Mouse (Mus musculus) cortical plate, adult 2 months (tissue): ENCODE data around the gene Efcc1. TPM values are rescaled to one million over a fixed set of nuclear protein-coding genes. Genes with fewer than 3 reads are reported as not detected.
A peak's percentile ranks its signal among the peaks of the same experiment; 100 is the strongest.

ENCODE experiments used
- H3K27ac ChIP-seq: fragments of 200-500 bp; 2 replicates; pipeline ENCODE4 v1.5.1; 2012; ENCODE audit warnings: low read length, control low read depth, inconsistent platforms; ENCODE audit not compliant: insufficient read depth
- H3K4me1 ChIP-seq: fragments of 200-500 bp; 2 replicates; pipeline ENCODE4 v1.6.1; 2011; ENCODE audit warnings: low read length; ENCODE audit not compliant: control insufficient read depth, insufficient read depth
- H3K4me3 ChIP-seq: fragments of 200-500 bp; 2 replicates; pipeline ENCODE4 v1.5.1; 2011; ENCODE audit warnings: mild to moderate bottlenecking, low read length, control low read depth; ENCODE audit not compliant: insufficient read depth
- CTCF ChIP-seq: fragments of 200-500 bp; IDR thresholded peaks from 2 replicates; pipeline ENCODE4 v1.5.1; 2011; ENCODE audit warnings: mild to moderate bottlenecking, control low read depth, low read length; ENCODE audit not compliant: insufficient read depth; ENCODE audit errors: extremely low read depth
- POLR2A ChIP-seq: fragments of 200-500 bp; IDR thresholded peaks from 2 replicates; pipeline ENCODE4 v1.6.1; 2011; ENCODE audit warnings: mild to moderate bottlenecking, low read length, control low read depth; ENCODE audit not compliant: insufficient read depth; ENCODE audit errors: extremely low read depth
- polyA plus RNA-seq: library from polyadenylated mRNA; depleted of rRNA; stranded (reverse); fragments of >200 nt; gene quantifications from 2 replicates; pipeline ENCODE4 v1.2.3, GENCODE M21; 2012; rRNA removed

Gene Efcc1
- polyA plus RNA-seq = 6.3 and 6.7 TPM in 2 replicates

DNA sequence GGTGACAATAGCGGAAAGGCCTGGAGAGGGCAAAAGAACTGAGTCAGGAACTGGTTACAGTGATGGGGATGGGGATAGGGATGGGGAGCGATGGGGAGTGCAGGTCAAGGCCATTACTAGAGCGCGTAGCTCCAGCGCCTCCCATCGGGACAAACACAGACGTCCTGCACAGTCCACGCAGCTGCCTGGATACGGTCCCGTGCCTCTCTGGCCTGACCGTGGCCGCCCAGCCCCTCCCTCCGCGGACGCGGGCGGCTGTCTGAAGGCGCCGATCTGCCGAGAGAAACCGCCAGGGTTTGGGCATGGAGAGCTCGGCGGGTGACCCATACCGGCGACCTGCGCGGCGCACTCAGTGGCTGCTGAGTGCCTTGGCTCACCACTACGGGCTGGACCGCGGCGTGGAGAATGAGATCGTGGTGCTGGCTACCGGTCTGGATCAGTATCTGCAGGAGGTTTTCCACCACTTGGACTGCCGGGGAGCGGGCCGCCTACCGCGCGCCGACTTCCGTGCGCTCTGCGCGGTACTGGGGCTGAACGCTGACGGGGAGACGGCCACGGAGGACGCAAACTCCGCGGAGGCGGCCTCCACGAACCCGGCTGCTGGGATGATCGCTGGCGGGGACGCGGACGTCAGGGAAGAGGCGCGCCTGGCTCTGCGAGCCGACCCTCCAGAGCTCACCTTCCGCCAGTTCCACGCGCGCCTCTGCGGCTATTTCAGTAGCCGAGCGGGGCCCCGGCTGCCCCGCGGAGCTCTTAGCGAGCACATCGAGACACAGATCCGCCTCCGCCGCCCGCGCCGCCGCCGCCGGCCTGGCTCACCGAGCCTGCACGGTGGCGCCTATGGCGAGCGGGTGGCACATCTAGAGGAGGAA lies at the start of gene Efcc1:
Gene Efcc1, plus strand, starts transcription at position 279 of the 872 bp plus-strand sequence.
- peak within 1 kb of the TSS; percentile 66 for H3K4me3 ChIP-seq
- no peak for TF ChIP-seq POLR2A
- TF ChIP-seq CTCF = 0 out of 2 replicates have a peak, but pooled peaks have one; percentile 7
- peaks cover 2% of the 10 kb centered on the region for H3K4me1 ChIP-seq
- peak within 1 kb of the TSS; percentile 89 for H3K27ac ChIP-seq

DNA sequence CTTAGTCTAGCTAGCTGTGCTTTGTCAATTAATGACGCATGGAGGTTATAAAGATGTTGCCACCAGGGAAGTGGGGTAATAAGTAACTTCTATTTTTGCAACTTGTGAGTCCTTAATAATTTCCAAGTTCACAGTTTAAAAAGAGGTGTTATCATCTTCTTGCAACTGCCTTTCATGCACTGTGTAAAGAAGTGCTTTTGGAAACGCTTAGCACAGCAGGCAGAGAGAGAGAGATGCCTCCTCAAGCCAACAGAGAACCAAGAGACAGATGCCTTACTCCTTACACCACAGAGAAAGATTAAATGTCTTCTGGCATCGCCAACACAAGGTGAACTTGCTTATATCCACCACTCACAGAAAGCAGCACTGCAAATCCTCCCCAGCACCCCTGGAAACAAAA lies 34.7 kb upstream of the Efcc1 start:
- no peaks in the 10 kb centered on the region; the same call in 1 of the 2 replicates for H3K4me1 ChIP-seq
- H3K27ac ChIP-seq = no peak overlapping the region
- TF ChIP-seq POLR2A = no peak
- no peak for TF ChIP-seq CTCF
- no peak overlapping the region for H3K4me3 ChIP-seq

GRCm38 (mm10) chr6:87696544-87696943 lies 34.1 kb upstream of the Efcc1 start:
- H3K27ac ChIP-seq = no peak overlapping the region
- TF ChIP-seq POLR2A (no peak), CTCF (no peak)
- no peak overlapping the region for H3K4me3 ChIP-seq
- no peaks in the 10 kb centered on the region; the same call in 1 of the 2 replicates for H3K4me1 ChIP-seq

DNA sequence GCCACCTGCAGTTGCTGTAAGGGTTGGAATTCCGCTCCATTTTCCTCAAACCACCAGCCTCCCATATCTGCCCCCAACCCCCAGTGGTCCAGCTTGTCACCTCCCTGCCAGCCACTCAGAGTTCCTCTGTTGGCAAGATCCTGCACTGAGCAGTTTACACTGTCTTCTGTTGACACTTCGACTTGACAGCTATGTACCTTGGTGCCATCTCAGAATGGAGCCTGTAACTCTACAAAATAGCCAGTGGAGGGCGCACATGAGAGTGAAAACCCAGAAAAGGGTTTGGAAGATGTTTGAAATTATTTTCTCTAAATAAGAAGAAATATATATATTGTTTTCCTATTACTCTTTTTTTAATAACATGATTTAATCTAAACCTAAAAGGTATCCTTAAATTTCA lies 24.4 kb upstream of the Efcc1 start:
- Histone ChIP-seq H3K4me3 (no peak overlapping the region), H3K4me1 (no peaks in the 10 kb centered on the region; the same call in 1 of the 2 replicates), H3K27ac (no peak overlapping the region)
- TF ChIP-seq POLR2A = no peak
- TF ChIP-seq CTCF = 0 out of 2 replicates have a peak, but pooled peaks have one; percentile 5

- Histone ChIP-seq H3K27ac (no peak overlapping the region), H3K4me3 (no peak overlapping the region), H3K4me1 (no peaks in the 10 kb centered on the region; the same call in 1 of the 2 replicates)
- TF ChIP-seq POLR2A (no peak), CTCF (no peak)
These were observed 18.4 kb upstream of the Efcc1 start for GRCm38 (mm10) chr6:87712311-87712710.

- Histone ChIP-seq H3K4me1 (no peaks in the 10 kb centered on the region; the same call in 1 of the 2 replicates), H3K27ac (no peak overlapping the region), H3K4me3 (no peak overlapping the region)
- TF ChIP-seq POLR2A (no peak), CTCF (no peak)
These were observed 16.6 kb upstream of the Efcc1 start for GRCm38 (mm10) chr6:87714091-87714490.

DNA sequence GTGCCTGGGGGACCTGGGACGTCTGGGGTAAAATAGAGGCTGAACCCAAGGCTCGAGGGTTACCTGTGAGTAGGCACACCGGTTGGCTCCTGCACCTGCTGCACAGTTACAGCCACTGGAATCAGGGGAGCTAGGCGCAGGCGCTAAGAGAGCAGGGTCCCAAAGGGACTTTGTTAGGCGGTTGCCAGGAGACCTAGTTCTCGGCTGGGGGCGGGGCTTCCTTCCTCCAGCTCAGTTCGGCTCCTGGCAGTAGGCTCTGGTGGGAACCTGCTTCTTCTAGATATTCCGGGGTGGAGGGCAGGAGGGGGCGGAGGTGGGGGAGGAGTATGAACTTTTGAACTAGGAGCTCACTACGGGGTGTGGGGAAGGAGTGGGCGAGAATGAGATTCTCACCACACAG lies 8.0 kb upstream of the Efcc1 start:
- Histone ChIP-seq H3K4me1 (no peaks in the 10 kb centered on the region), H3K4me3 (no peak overlapping the region), H3K27ac (no peak overlapping the region)
- TF ChIP-seq CTCF (no peak), POLR2A (no peak)

- Histone ChIP-seq H3K4me1 (no peaks in the 10 kb centered on the region), H3K27ac (no peak overlapping the region), H3K4me3 (no peak overlapping the region)
- TF ChIP-seq CTCF (no peak), POLR2A (no peak)
These were observed 5.3 kb upstream of the Efcc1 start for GRCm38 (mm10) chr6:87725267-87725912.

DNA sequence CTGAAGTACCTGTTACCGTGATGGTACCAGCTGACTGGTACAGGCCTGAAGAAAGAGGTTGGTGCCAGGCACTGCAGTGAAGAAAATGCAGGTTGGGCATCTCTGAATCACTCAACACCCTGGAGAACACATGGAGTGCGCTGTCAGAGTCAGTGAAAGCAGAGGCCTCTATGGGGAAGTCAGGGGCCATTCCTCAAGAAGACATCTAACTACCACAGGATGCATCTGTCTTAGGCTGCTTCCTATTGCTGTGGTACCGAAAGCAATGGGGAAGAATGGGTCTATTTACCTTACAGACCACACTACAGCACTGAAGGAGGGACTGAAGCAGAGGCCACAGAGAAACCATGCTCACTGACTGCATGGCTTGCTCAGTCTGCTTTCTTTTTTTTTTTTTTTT lies 2.6 kb upstream of the Efcc1 start:
- peaks cover 2% of the 10 kb centered on the region for H3K4me1 ChIP-seq
- TF ChIP-seq POLR2A = no peak
- TF ChIP-seq CTCF = no peak
- no peak overlapping the region for H3K4me3 ChIP-seq
- H3K27ac ChIP-seq = no peak overlapping the region

DNA sequence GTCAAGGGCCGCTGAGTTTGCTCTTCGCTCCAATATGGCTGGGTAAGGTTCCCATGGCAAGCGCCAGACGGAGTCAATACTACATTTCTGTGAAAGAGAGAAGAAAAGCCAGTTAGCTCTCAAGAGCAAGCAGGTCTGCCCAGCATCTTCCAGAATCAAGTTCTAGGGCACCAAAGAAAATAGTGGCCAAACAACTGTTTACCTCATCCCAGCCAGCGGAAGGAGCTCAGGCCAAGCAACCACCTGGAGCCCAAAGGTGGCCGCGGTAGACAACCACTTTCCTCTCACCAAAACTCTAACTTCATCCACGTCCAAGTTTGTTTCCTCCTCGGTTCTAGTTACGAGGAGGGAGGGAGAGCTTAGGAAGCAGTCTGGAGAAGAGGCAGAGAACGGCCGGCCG lies 528 bp upstream of the Efcc1 start:
- Histone ChIP-seq H3K27ac (no peak overlapping the region), H3K4me3 (peak overlapping the region; percentile 66), H3K4me1 (peaks cover 2% of the 10 kb centered on the region)
- TF ChIP-seq CTCF = no peak
- TF ChIP-seq POLR2A = no peak
